Mouse (Mus musculus) midbrain, embryonic 13.5 days (tissue): Measurements from ENCODE around the gene Csf1. TPM values are rescaled to one million over a fixed set of nuclear protein-coding genes. Genes with fewer than 3 reads are reported as not detected.

Experiments
- ATAC-seq: fragments of 200-750 bp; cut with Nextera tagmentation; 2 replicates; pipeline ENCODE4 v1.8.0; 2017; ENCODE audit warnings: mild to moderate bottlenecking, moderate TSS enrichment, moderate library complexity
- H3K27ac ChIP-seq: fragments of 300-500 bp; sonication (generic); 2 replicates; pipeline ENCODE4 v1.5.1; 2015; ENCODE audit warnings: inconsistent platforms, mild to moderate bottlenecking, moderate library complexity
- H3K27me3 ChIP-seq: fragments of 300-500 bp; sonication (generic); 2 replicates; pipeline ENCODE4 v1.6.1; 2015; ENCODE audit warnings: mild to moderate bottlenecking, inconsistent platforms
- H3K36me3 ChIP-seq: fragments of 300-500 bp; sonication (generic); 2 replicates; pipeline ENCODE4 v1.6.1; 2015; ENCODE audit warnings: mild to moderate bottlenecking, inconsistent platforms
- H3K4me1 ChIP-seq: fragments of 300-500 bp; sonication (generic); replicated peaks from 2 replicates; pipeline ENCODE4 v1.6.1; 2015; ENCODE audit warnings: inconsistent platforms
- H3K4me2 ChIP-seq: fragments of 300-500 bp; sonication (generic); replicated peaks from 2 replicates; pipeline ENCODE4 v1.6.1; 2015; ENCODE audit warnings: moderate library complexity, mild to moderate bottlenecking, inconsistent platforms
- H3K4me3 ChIP-seq: fragments of 300-500 bp; sonication (generic); replicated peaks from 2 replicates; pipeline ENCODE4 v1.5.1; 2015; ENCODE audit warnings: mild to moderate bottlenecking, inconsistent platforms
- H3K9ac ChIP-seq: fragments of 300-500 bp; sonication (generic); replicated peaks from 2 replicates; pipeline ENCODE4 v1.6.1; 2015; ENCODE audit warnings: mild to moderate bottlenecking, inconsistent platforms
- H3K9me3 ChIP-seq: fragments of 300-500 bp; sonication (generic); 2 replicates; pipeline ENCODE4 v1.6.1; 2016; ENCODE audit warnings: mild to moderate bottlenecking, inconsistent platforms
- WGBS: fragments of 180-500 bp; shearing (Covaris S2); methylation state at CpG from one replicate; pipeline ENCODE4 v1.1.7; 2015; 5-methylcytosine and 5-hydroxymethylcytosine counted together
- polyA plus RNA-seq: library from polyadenylated mRNA; unstranded; fragments of >200 nt; fragmentation: Nextera tagmentation; extraction: Ambion mirVana; gene quantifications from 2 replicates; pipeline ENCODE4 v1.2.1, GENCODE M21; 2015

Gene Csf1
- polyA plus RNA-seq, 1 experiment from 2014 or later = 5.3 TPM

DNA sequence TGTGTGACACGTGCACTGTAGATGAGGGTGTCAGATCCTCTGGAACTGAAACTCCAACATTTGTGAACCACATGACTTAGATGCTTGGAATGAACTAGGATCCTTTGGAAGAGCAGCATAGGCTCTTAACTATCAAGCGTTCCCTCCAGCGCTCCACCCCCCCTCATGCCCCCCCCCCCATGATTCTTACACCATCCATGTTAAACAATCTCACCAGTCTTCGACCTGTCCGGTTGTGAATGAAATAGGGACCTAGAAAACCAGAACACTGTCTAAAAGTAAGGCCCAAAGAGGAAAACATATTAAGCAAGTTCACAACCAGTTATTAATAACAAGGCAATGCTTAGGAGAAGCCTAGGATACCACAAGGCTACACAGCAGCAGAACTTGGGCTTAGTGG, 32.5 kb upstream of the Csf1 start:
- H3K9me3 ChIP-seq = no peaks in the 10 kb centered on the region
- H3K27ac ChIP-seq = 0 out of 2 replicates have a peak overlapping the region, but pooled peaks have one; percentile 32
- no peaks in the 10 kb centered on the region for H3K36me3 ChIP-seq
- H3K4me3 ChIP-seq = no peak overlapping the region
- no peak for ATAC-seq
- no peak overlapping the region for H3K9ac ChIP-seq
- H3K27me3 ChIP-seq = no peaks in the 10 kb centered on the region
- no peak overlapping the region for H3K4me2 ChIP-seq
- whole genome bisulfite sequencing = 97% methylated on average over 5 of the region's 5 CpGs
- H3K4me1 ChIP-seq = peaks cover 14% of the 10 kb centered on the region

GRCm38 (mm10) chr3:107790766-107791303, 30.6 kb upstream of the Csf1 start:
- H3K9ac ChIP-seq = no peak overlapping the region
- H3K4me1 ChIP-seq = peaks cover 26% of the 10 kb centered on the region
- WGBS = 85% methylated on average over 11 of the region's 11 CpGs
- no peak overlapping the region for H3K4me3 ChIP-seq
- no peak for ATAC-seq
- no peak overlapping the region for H3K27ac ChIP-seq
- H3K9me3 ChIP-seq = no peaks in the 10 kb centered on the region
- H3K27me3 ChIP-seq = no peaks in the 10 kb centered on the region
- H3K4me2 ChIP-seq = no peak overlapping the region
- no peaks in the 10 kb centered on the region for H3K36me3 ChIP-seq

DNA sequence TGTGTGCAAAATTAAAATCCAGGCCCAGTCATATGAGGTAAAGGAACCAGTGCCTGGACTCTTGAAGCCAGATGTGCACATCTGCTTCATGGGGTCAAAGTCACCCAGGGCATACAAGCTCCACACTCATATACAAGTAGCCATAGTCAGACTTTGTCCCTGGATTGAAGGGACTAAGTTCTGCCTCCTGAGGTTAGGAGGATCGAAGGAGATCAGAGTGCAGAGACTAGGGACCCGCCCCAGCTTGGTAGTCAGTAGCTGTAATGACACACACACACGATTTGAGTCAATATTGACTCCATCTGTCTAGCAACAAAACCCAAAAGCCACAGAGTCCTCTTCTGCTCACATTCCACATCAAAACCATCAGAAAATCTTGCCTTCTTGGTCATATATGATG, 30.0 kb upstream of the Csf1 start:
- Histone ChIP-seq H3K27ac (no peak overlapping the region), H3K4me3 (no peak overlapping the region), H3K27me3 (no peaks in the 10 kb centered on the region), H3K9me3 (no peaks in the 10 kb centered on the region), H3K36me3 (no peaks in the 10 kb centered on the region), H3K9ac (no peak overlapping the region), H3K4me2 (no peak overlapping the region), H3K4me1 (peaks cover 26% of the 10 kb centered on the region)
- ATAC-seq = no peak
- WGBS = 90% methylated on average over 3 of the region's 3 CpGs

GRCm38 (mm10) chr3:107788885-107789284, 28.6 kb upstream of the Csf1 start:
- Histone ChIP-seq H3K4me3 (no peak overlapping the region), H3K9me3 (no peaks in the 10 kb centered on the region), H3K27me3 (no peaks in the 10 kb centered on the region), H3K36me3 (no peaks in the 10 kb centered on the region), H3K4me1 (peaks cover 23% of the 10 kb centered on the region), H3K27ac (no peak overlapping the region), H3K9ac (no peak overlapping the region), H3K4me2 (no peak overlapping the region)
- ATAC-seq = no peak
- 64% methylated on average over 3 of the region's 3 CpGs for WGBS

GRCm38 (mm10) chr3:107787613-107788501, 27.6 kb upstream of the Csf1 start:
- no peak overlapping the region for H3K27ac ChIP-seq
- peaks cover 12% of the 10 kb centered on the region for H3K4me1 ChIP-seq
- no peaks in the 10 kb centered on the region for H3K9me3 ChIP-seq
- 62% methylated on average over 15 of the region's 15 CpGs for WGBS
- H3K36me3 ChIP-seq = no peaks in the 10 kb centered on the region
- no peak overlapping the region for H3K4me3 ChIP-seq
- no peaks in the 10 kb centered on the region for H3K27me3 ChIP-seq
- ATAC-seq = no peak
- no peak overlapping the region for H3K9ac ChIP-seq
- H3K4me2 ChIP-seq = 0 out of 2 replicates have a peak overlapping the region, but pooled peaks have one; percentile 3

GRCm38 (mm10) chr3:107786980-107787612, 26.8 kb upstream of the Csf1 start:
- H3K9ac ChIP-seq = no peak overlapping the region
- H3K27ac ChIP-seq = no peak overlapping the region
- peaks cover 12% of the 10 kb centered on the region for H3K4me1 ChIP-seq
- no peaks in the 10 kb centered on the region for H3K36me3 ChIP-seq
- no peak overlapping the region for H3K4me3 ChIP-seq
- 30% methylated on average over 11 of the region's 11 CpGs for WGBS
- ATAC-seq = no peak
- H3K9me3 ChIP-seq = no peaks in the 10 kb centered on the region
- H3K27me3 ChIP-seq = no peaks in the 10 kb centered on the region
- H3K4me2 ChIP-seq = 0 out of 2 replicates have a peak overlapping the region, but pooled peaks have one; percentile 3

DNA sequence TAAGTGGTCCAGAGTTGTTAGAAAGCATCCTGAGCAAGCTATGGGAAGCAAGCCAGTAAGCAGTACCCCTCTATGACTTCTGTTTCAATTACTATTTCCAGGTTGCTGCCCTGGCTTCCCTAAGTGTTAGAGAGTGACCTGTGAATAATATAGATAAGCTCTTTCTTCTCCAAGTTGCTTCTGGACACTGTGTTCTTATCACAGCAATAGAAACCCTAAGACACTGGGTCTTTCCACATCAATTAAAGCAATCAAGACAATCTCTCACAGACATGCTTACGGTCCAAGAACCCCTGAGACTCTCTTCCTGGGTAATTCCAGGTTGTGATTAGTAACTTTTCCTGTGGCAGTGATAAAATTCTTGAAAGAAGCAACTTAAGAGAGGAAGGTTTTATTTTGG, 26.1 kb upstream of the Csf1 start:
- no peak overlapping the region for H3K9ac ChIP-seq
- no peak overlapping the region for H3K4me2 ChIP-seq
- H3K9me3 ChIP-seq = no peaks in the 10 kb centered on the region
- H3K27ac ChIP-seq = no peak overlapping the region
- 93% methylated on average over 1 of the region's 1 CpGs for WGBS
- ATAC-seq = no peak
- peaks cover 12% of the 10 kb centered on the region for H3K4me1 ChIP-seq
- no peaks in the 10 kb centered on the region for H3K27me3 ChIP-seq
- H3K4me3 ChIP-seq = no peak overlapping the region
- H3K36me3 ChIP-seq = no peaks in the 10 kb centered on the region

GRCm38 (mm10) chr3:107785546-107785945, 25.3 kb upstream of the Csf1 start:
- Histone ChIP-seq H3K4me2 (no peak overlapping the region), H3K27ac (no peak overlapping the region), H3K4me1 (peaks cover 12% of the 10 kb centered on the region), H3K36me3 (no peaks in the 10 kb centered on the region), H3K4me3 (no peak overlapping the region), H3K9me3 (no peaks in the 10 kb centered on the region), H3K27me3 (no peaks in the 10 kb centered on the region), H3K9ac (no peak overlapping the region)
- ATAC-seq = no peak
- 85% methylated on average over 4 of the region's 4 CpGs for WGBS

GRCm38 (mm10) chr3:107783315-107783714, 23.0 kb upstream of the Csf1 start:
- no peaks in the 10 kb centered on the region for H3K9me3 ChIP-seq
- no peak for ATAC-seq
- no peak overlapping the region for H3K27ac ChIP-seq
- 92% methylated on average over 3 of the region's 3 CpGs for WGBS
- no peak overlapping the region for H3K4me2 ChIP-seq
- no peak overlapping the region for H3K4me3 ChIP-seq
- no peak overlapping the region for H3K9ac ChIP-seq
- H3K4me1 ChIP-seq = peaks cover 12% of the 10 kb centered on the region
- H3K36me3 ChIP-seq = no peaks in the 10 kb centered on the region
- no peaks in the 10 kb centered on the region for H3K27me3 ChIP-seq

GRCm38 (mm10) chr3:107781304-107781703, 21.0 kb upstream of the Csf1 start:
- no peak overlapping the region for H3K4me3 ChIP-seq
- H3K27ac ChIP-seq = no peak overlapping the region
- H3K4me1 ChIP-seq = no peaks in the 10 kb centered on the region
- H3K4me2 ChIP-seq = no peak overlapping the region
- H3K9ac ChIP-seq = no peak overlapping the region
- 89% methylated on average over 5 of the region's 5 CpGs for WGBS
- no peaks in the 10 kb centered on the region for H3K9me3 ChIP-seq
- H3K36me3 ChIP-seq = no peaks in the 10 kb centered on the region
- H3K27me3 ChIP-seq = no peaks in the 10 kb centered on the region
- no peak for ATAC-seq

DNA sequence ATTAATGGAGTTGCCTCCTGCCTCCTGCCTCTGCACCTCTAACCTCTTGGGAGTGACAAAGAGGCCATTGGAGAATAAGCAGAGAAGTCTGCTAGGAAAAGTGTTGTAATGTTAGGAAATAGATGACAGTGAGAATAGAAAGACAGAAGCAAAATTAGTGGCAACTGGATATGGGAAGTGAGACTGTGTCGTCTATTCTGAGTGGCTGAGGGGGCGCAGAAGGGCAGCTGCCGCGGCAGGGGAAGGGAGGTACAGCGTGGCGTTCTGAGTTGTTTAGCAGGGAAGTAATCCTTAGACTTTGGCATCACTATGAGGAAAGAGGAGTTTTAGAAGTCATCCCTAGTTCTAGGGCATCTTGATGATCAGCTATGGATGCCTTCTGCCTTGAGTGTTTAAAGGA, 17.7 kb upstream of the Csf1 start:
- Histone ChIP-seq H3K36me3 (no peaks in the 10 kb centered on the region), H3K9me3 (no peaks in the 10 kb centered on the region), H3K4me3 (no peak overlapping the region), H3K27ac (no peak overlapping the region), H3K27me3 (no peaks in the 10 kb centered on the region), H3K4me1 (0 out of 2 replicates have a peak, but pooled peaks cover 4% of the 10 kb centered on the region), H3K4me2 (no peak overlapping the region), H3K9ac (no peak overlapping the region)
- ATAC-seq = no peak
- WGBS = 82% methylated on average over 6 of the region's 6 CpGs

DNA sequence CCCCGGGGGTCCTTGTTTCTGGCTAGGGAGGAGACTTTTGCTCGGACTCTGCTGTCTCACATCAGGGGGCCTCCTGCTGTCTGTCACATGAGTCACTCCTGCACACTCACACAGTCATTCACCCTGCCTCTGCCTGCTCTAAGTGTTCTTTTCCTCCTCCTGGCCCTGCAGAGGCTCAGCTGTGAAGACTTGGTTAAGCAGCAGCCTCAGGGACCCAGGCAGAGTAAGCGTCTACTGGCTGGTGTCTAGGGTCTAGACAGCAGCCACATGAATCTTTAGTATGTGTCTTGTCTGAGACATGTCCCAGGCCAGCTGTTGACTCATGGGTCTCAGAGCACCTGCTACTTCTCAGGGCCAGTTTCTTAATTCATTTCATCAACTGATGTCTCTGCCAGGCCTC, 16.0 kb upstream of the Csf1 start:
- Histone ChIP-seq H3K9me3 (no peaks in the 10 kb centered on the region), H3K27me3 (no peaks in the 10 kb centered on the region), H3K4me2 (no peak overlapping the region), H3K27ac (no peak overlapping the region), H3K9ac (no peak overlapping the region), H3K36me3 (no peaks in the 10 kb centered on the region), H3K4me3 (no peak overlapping the region), H3K4me1 (0 out of 2 replicates have a peak, but pooled peaks cover 4% of the 10 kb centered on the region)
- no peak for ATAC-seq
- 35% methylated on average over 3 of the region's 3 CpGs for WGBS
